Mouse (Mus musculus) ES-Bruce4 (cell line): ENCODE results near the gene H60b.

Experiments used
- CTCF ChIP-seq: IDR thresholded peaks from one replicate; pipeline ENCODE4 v1.8.1; 2011; ENCODE audit warnings: low read depth, low read length
- EP300 ChIP-seq: IDR thresholded peaks from 2 replicates; pipeline ENCODE4 v1.6.1; 2011; ENCODE audit warnings: low read depth, low read length; ENCODE audit not compliant: insufficient read depth
- POLR2A ChIP-seq: IDR thresholded peaks from one replicate; pipeline ENCODE4 v1.8.1; 2011; ENCODE audit warnings: low read length; ENCODE audit not compliant: insufficient read depth

DNA sequence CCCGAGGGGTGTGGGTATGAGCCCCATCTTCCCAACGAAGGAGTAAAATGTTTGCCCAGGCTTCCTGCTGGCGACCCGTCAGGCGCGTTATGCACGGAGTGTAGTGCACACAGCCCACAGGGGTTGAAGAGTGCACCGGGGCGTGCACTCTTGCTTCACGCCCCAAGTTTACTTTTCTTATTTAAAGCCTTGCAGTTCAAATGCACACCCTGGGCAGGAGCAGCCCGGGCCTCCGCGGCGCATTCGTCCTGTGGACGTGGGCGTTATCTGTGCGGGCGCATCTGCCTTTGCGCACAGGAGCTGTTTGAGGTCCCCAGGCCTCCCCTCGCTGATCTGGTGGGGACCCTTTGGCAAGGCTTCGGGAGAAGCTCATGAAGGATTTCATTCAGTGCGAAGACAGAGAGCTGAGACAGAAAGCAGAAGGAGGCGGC, 760 bp downstream of the H60b start:
- TF ChIP-seq POLR2A (no peak), CTCF (no peak), EP300 (no peak)
